Mouse (Mus musculus): ENCODE results near the gene Bend3.

GRCm38 (mm10) chr10:43537652-43538051 is 59.0 kb downstream of the Bend3 start:
- no peak for TF ChIP-seq CTCF (IDR thresholded peaks at IDR 0.05; ENCODE audit: low read depth, low read length)
- no peak for TF ChIP-seq POLR2A (IDR thresholded peaks at IDR 0.05; ENCODE audit: borderline replicate concordance, low read depth, low read length)

Measured in bone marrow macrophage, adult 2 months (primary cell).